Mouse (Mus musculus) gastrocnemius, postnatal 25 days (tissue): ENCODE measurements at regions not wholly inside any gene's neighbourhood (a gene's known extent, or its start where the extent isn't known, plus 50 kb on each side); places are given as distances from the start of the nearest gene placed in this dataset.

Source experiments
- DNase-seq: peaks from one replicate; pipeline ENCODE4 v3.0.0; 2022
- microRNA-seq, 2 experiments: library from miRNA; unstranded; fragments of <30 nt; microRNA quantifications; one replicate each; pipeline ENCODE4 v1.2.0; 2021; ENCODE audit warnings: borderline replicate concordance in 2 of 2

- no peak for DNase-seq
Measured at GRCm38 (mm10) chr1:136784178-136784577, 159.5 kb downstream of the Zfp281 start.

GRCm38 (mm10) chr1:136788979-136789513 is 164.3 kb downstream of the Zfp281 start:
- DNase-seq, result no peak

GRCm38 (mm10) chr1:136791641-136792040 is 166.9 kb downstream of the Zfp281 start:
- no peak for DNase-seq

Small RNAs in the stretch of these regions (microRNA-seq; reads per million reads assigned to microRNA genes)
- 0 reads per million in 2 experiments for gene Gm22132
